Mouse (Mus musculus) urinary bladder, postnatal 10 days (tissue): ENCODE measurements around the gene Ezr.
A peak's percentile ranks its signal among the peaks of the same experiment; 100 is the strongest.

Experiments used
- DNase-seq: peaks from one replicate; pipeline ENCODE4 v3.0.0; 2022; ENCODE audit warnings: low spot score

Gene Ezr

DNA sequence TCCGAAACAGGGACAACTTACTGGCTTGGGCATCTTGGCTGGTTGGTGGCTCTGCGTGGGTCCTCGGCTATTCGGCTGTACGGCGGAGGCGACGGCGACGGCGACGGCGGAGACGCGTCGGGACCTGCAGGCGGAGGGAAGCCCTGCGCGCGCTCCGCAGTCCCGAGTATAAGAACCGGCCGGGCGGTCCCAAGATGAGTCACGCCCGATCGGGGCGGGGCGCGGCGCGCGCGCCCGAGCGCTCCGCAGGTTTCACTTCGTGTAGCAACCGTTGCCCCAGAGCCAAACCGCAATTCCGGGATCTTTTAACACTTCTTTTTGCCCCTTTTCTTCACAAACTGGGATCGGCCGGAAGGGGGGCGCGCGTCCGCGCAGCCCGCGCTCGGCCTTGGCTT is at the start of gene Ezr:
Gene Ezr, minus strand, starts transcription at position 174 of the 395 bp plus-strand sequence.
- peak; percentile 60 for DNase-seq

DNA sequence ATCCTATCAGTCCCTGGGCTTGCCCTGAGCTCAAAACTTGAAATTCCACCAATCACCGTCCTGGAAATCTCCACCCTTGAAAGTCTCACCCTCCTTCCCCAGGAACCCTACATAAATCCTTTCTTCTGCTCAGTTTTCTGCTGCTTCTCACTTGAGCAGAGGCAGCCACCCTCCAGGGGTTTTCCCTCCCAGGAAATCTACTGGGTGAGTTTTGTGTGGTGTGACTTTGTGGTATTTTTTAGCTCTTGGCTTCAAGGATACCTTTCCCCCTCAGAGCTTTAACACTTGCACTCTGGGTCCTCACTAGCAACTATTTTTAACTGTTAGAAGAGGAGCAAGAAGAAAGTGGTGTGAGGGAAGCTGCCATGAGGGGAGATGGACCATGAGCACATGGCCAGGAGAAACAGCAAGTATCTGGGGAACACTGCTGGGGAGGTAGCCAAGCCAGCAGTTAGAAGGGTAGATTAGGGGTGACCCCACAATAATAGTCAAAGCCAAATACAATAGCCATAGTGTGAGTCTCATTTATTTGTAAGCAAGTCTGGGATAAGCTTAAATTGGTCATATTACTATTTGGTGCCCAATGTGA is 47.5 kb upstream of the Ezr start:
- no peak for DNase-seq

DNA sequence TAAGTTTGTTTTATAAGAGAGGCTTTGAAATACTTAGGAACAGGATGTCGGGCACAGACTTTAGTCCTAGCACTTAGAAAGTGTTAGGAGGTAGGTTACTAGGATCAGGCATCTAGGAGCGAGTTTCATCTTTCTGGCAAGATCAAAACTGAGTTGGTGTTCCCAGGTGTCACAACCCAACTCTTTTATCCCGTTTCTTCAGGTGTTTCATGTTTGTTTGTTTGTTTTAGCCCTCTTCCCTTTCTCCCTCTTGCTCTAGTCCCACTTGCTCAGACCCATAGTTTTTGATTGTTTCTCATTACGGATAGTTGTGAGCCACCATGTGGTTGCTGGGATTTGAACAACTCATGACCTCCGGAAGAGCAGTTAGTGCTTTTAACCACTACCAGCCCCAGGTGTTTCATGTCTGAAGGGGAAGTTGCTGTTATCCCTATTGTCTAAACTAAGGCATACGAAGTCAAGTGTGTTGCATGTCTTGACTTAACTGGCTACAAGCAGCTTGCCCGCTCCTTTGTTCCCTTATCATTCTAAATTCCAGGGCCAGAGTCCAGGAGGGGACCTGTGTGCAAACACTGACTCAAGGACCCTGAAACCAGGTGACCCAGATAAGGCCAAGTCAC is 46.1 kb upstream of the Ezr start:
- DNase-seq: no peak

DNA sequence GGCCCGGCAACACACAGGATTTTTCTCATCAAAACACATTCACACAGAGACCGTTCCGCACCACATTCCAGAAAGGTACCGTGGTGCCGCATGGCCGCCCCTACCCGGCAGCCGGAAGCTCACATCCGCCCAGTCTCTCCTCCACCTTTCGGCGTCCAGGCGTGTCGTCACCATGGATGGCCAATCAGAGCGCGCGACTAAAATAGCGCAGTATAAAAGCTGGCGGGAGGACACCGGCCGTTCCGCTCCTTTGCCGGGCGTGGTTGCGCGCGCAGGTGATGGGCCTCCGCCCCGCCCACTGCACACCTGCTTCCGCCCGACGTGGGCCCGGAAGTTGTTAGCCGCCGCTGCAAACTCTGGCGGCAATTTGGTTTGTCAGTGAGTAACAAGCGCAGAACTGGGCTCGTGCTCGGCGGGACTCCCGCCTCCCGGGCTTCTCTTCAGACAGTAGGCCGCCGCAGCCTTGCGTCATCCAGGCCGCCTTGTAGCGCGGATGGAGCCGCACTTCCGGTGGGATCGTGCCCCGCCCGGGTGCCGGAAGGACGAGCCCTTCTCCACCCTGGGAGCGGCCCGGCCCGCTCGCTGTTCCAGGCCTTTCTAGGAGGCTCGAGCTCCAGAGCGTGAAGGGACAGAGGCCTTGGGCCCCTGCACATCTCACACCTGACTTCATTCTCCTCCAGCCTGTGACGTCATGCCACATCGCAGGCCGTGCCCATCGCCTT is 45.3 kb upstream of the Ezr start:
- peak; percentile 85 for DNase-seq

DNA sequence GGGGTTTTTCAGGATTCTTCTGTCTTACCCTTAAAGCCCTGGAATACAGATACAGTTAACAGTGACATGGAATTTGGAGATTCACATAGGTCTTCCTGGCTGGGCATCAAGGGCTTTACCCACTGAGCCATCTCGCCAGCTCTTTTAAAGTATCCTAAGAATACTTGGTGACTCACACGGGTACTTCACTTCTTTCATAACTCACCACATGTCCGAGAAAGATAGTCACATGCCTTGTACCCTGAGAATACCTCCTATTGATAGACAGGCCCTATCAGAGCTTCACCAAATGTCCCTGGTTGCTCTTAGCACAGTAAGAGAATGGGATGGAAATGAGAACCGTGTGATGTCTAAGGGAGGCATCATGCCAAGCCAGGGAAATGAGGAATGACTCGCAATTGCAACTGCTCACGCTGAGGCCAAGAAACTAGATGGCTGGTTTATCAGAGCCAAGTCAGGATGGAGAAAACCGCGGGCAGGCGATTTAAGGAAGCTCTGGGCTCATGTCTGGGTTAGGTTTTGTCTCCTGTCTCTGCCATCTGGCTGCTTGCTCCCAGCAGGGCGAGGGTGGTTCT is 44.7 kb upstream of the Ezr start:
- no peak for DNase-seq

DNA sequence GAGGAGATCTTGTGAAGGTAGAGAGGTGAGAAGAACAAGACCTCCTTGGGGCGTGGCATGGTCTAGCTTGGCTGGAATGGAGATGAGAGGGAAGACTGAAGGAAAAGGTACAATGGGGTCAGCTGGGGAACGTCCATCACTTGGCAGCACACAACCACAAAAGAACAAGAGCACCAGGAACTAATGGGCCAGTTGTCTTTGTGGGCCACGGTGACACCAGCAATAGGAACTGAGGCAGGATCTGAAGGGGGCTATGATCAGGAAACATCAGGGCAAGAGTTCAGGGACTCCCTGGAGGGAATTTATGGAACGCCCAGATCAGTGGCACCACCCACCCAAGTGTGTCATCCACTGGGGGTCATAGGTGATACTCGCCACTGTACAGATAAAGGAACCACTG is 34.2 kb upstream of the Ezr start:
- no peak for DNase-seq

DNA sequence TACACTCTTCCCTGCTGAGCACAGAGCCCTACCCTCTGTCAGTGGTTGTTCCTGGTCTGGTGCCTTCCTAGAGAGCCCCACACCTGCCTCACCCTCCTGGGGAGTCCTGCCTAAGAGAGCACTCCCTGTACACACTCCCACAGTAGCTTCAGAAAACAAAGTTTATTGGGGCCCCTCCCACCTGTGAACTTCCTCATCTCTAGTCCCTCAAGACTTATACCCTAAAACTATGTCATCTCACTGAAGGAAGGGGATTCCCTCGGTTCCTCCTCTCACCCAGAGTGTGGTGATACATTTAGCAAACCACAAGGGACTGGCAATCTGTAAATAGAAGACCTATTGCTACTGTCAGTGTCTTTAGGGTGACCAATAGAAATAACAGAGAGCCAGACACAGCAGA is 33.6 kb upstream of the Ezr start:
- DNase-seq: no peak

DNA sequence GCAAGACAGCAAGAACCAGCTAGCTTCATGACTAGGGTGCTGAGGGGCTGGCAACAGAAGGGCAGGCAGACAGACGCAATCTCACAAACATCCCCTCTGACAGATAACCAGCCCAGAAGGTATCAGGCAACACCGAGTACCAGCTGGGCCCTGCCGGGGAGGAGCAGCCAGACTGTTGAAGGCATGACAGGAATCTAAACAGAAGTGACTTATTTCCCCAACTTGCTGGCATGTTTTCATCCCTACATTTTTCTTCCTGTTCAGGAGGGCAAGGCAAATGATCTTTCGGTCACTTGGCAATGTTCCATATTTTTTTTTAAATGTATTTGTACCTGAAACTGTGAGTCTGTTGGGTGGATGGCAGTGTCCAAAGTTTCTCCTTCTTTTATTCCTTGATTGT is 32.1 kb upstream of the Ezr start:
- no peak for DNase-seq

DNA sequence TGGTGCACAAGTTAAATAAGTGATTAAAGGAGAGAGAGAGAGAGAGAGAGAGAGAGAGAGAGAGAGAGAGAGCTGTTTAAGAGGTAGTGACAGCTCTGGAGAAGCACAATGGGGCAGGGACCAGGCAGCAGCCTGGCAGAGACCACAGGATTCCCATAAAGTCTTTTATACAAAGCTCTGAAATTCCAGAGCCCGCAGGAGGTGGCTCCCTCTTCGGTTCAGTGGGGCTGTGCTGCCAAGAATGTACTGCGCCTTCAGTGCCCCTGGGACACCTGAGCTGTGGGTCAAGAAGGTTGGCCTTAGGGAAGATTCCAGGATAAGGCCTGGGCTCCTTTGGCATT is 30.2 kb upstream of the Ezr start:
- DNase-seq: no peak

DNA sequence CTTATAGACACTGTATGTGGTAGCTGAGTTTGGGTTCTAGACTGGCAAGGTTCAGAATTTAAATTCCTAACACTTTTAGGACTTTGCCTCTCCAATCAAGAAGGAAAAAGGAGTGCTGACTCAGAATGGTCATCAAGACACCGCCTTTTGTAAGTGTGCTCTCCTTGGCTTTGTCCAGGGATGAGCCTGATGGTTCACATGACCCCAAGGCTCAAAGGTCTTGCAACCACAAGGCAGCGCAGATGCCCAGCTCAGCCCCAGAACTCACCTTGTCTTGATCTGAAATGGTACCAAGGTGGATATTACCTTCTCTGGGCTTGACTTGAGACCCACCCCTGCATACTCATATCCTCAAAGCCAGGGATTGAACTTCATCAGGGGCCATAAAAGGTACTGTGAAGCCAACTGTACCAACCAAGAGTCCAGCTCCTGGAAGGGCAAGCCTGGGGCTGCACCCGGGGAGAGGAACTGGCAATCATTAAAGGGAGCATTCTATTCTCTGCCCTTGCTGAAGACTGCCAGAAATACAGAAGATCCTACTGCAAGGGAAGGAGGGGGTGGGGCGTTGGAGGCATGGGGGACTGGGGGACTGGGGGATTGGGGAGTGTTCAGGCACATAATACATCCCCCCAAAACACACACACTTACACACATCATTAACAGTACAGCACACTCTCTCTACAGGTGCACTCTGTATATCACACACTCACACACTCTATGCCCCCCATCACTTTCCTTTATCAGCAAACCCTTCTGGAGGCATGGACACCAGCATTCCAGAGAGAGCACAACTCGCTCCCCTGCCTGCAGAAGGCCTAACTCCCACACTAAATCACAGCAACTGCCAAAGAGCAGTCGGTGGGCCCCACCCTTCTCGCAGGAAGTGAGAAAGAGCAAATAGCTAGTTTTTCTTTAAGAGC is 29.6 kb upstream of the Ezr start:
- no peak for DNase-seq

DNA sequence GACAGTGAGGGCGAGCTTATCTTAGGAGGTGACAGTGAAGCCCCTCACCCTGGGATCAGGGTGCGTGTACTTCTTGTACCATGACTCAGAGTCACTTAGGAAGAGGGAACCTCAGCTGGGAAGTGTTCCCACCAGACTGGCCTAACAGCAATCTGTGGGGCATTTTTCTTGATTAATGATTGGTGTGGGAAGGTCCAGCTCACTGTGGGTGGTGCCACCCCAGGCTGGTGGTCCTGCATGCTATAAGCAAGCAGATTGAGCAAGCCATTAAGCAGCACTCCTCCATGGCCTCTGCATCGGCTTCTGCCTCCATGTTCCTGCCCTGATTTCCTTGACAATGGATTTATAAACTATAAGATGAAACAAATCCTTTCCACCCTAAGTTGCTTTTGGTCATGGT is 26.7 kb upstream of the Ezr start:
- no peak for DNase-seq

DNA sequence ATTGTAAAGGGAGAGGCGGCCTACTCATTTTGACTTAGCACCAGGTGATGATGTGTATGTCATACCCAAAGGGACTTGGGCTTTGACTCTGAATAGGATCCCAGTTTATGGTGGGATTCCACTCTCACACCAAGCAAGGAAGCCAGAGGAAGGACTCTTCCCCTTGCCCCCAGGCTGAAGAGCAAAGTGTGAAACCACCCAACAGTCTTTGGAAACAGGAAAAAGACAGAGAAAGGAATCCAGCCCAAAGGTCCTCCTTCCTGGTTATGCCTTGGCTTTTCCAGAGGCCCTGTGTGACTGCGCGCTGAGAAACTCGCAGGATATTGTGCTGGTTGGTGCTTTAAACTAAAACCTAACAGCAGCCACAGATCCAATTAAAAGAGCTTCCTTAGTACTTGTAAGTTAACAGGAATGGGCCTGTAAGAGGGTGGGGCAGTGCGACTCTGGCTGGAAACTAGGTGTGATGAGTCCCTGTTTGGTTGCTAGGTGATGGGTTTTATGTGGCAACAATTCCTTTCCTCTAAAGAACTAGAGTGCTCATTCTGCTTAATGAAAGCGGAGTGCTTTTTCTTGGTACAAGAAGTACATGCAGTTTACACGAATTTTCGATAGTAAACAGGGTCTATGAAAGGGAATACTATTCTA is 26.1 kb upstream of the Ezr start:
- no peak for DNase-seq

DNA sequence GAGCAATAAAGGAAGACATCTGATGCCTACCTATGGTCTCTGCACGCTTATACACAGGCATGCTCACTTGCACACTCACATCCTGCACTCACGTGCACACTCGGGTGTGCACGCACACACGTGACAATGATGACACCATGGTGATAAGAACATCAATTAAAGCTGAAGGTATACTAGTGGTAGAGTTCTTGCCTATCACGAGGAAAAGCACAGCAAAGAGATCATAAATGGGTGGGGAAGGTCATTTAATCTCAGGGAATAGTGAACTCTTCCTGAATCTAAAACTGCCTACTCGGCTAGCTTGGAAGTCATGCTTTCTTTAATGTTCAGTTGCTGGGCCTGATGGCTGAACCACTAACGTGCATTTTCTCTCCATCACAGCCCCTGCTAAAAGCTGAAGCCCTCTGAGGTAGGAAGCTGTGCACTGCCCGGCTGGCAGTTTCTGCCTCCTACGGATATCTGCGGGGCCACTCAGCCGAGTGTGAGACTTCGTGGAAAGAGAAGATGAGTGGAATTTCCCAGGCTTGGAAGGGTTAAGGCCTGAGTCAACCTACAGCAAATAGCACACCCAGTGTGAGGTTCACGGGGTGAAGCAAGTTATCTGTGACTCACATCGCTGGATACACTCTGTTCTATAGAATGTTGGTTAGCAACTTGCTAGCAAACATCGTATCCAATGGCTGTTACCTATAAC is 25.4 kb upstream of the Ezr start:
- DNase-seq: no peak

DNA sequence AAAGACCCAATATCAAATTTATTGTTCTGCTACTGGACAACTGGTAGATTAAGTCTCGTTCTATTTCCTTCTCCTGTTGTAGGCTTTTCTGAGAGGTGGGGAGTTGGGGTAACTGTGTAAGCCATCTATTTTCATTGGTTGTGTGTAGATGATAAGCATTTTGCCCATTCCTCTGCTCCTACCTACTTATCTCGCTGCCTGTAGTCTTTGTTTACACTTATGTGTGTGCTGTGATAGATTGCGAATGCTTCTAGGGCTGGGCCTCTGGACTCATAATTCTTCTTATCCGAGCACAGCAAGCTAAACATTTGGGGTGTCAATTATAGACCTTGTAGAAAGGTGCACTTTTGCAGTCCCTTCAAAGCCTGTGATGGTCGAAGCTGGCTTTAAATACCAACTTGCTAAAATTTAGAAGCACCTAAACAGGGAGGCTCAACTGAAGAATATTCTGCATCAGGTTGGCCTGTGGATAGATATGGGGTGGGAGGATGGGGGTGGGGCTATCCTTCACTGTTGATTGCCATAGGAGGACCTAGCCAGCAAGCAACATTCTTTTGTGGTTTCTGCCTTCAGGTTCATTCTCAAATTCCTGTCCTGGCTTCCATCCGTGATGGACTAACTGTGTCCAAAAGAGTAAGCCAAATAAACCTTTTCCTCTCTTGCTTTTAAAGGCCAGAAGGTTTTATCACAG is 22.4 kb upstream of the Ezr start:
- DNase-seq: no peak

DNA sequence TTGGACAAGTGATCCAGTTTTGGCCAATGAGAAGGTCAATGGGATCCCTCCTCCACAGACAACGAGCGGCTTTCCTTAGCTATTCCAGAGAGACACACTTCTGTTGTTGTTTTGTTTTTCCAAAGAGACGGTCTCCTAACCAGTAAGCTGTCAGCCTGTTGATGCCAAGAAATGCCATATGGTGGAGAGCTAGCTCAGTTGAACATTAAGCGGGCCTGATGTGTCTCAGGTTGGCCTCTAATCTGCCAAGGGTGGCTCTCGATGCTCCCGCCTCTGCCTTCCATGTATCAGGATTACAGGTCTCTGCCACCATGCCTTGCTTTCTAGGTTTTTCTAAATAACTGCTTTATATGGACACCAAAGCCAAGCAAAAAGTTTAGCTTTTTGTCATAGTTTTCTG is 21.5 kb upstream of the Ezr start:
- DNase-seq: no peak

DNA sequence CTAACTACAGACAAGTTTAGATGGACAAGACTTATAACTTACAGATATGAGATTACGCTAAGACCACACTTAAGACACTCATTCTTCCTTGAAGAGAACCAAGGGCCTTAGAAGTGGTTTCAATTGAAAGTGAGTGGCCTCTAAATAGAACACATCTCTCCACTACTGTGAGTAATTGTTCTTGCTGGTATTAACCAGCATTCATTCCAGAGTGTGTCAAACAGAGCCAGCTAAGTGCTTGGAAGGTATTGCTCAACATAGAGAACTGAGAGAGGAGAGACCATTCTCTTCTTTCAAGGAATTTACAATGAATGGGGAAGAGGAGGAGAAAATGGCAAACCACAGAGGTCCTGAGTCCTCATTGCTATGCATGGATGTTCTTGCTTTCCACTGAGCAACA is 21.0 kb upstream of the Ezr start:
- no peak for DNase-seq

DNA sequence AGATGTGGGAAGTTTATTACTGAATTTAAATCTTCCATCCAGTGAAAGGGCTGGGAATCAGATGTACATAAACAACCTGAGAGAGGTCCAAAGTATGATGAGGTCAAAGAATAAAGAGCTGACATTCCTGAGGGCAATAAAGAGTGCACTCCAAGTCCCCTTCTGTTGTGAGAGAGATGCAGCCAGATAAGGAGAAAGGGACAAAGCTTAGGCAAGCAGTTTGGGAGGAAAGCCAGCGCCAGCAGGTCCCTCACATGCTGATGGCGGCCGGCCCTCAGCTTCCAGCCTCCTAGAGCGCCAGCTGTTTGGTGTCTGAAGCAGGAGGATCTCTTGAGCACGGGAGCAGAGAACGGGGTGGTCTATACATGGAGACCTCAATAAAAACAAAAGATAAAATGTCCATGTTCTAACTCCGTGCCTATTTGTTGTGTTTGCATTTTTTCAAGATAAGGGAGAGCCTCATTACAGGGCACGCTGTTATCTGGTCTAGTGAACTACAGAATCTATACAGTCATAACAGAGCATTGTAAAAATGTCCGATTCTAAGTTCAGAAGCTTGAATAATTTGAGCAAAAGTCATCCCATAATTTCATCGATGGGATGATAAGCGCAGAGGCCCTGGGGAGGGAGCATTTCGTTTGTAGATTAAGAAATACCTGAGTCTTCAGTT is 15.9 kb upstream of the Ezr start:
- no peak for DNase-seq

DNA sequence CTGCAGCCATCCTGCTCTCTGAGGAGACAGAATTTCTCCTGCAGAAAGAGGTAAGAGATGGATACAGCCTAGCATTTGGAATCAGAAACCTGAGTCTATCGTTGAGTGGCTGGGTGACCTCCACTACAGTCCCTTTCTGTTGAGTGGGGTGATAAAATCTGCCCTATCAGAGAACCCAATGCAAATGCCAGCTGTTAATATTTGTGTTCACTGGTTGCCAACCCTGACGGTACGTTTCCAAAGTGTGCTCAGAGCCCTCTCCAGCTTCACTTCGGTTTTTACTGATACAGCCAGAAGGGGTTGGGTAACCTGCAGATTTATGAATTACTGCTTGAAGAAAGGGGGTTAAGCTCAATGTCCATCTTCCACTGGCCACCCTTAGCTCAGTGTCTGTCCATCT is 14.9 kb upstream of the Ezr start:
- no peak for DNase-seq

DNA sequence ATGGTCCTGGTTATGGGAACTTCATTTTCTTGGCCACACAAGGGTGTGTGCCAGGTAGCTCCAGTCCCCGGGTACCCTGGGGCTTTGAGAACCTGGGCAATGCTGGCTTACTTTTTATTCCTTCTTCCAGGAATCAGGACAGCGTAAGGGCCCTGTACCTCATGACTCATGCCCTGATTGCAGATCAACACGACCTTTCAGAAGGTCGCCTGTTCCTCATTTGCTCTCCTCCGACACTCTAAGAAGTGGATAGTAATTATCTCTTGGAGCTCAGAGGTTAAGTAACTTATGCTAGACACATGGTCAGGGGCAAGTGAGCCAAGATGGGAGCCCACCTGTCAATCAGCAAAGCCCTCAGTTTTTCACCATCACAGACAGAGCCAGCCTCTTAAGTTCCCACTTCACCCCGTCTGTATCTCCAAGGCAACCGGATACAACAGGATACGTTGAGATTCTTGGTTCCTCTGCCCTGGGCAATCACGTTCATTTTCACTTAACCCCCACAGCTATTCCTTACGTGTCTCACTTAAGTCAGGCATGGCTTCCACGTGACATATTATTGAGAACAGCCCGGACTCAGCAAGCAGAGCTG is 11.7 kb upstream of the Ezr start:
- DNase-seq: no peak
